Mouse (Mus musculus) heart, postnatal 4 days (tissue): ENCODE measurements at regions not wholly inside any gene's neighbourhood (a gene's known extent, or its start where the extent isn't known, plus 50 kb on each side); places are given as distances from the start of the nearest gene placed in this dataset.
A peak's percentile ranks its signal among the peaks of the same experiment; 100 is the strongest.

ENCODE experiments used
- DNase-seq: peaks from one replicate; pipeline ENCODE4 v3.0.0; 2021

GRCm38 (mm10) chr12:74518032-74518431, 201.8 kb upstream of the Gm11042 start:
- DNase-seq, result no peak

GRCm38 (mm10) chr12:74516527-74516926, 200.3 kb upstream of the Gm11042 start:
- DNase-seq, result no peak

DNA sequence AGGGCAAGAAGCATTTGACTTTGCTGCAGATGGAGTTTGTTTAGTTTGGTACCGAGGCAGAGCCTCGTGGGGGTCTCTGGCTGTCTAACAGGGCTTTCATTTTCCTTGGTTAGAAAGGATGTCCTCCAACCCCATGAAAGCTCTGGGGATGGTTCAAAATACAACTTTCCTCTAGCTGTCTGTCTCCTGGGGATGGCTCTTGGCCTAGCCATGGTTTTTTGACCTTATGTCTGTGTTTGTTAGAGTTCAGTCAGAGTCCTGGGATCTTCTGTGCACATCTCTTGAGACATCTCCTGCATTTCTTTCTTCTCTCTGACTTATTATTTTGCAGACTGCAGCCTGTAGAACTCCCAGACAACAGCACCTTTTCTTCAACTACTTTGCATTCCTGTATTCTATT, 186.6 kb upstream of the Gm11042 start:
- no peak for DNase-seq

- DNase-seq, result no peak
Observed at GRCm38 (mm10) chr12:74477619-74478018, 161.4 kb upstream of the Gm11042 start.

DNA sequence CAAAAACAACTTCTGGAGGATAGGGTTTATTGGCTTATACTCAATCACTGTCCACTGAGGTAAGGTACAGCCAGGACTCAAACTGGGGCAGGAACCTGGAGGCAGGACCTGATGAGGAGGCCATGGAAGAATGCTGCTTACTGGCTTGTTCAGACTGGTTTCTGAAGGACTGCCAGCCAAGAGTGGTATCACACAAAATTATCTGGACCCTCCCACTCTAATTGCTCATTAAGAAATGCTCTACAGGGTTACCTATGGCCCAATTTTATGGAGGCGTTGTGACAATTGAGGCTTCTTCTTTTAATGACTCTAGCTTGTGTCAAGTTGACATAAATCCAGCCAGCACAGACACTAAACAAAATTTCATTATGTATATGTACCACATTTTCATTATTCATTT, 158.5 kb upstream of the Gm11042 start:
- DNase-seq, result no peak

- DNase-seq, result no peak
Observed at GRCm38 (mm10) chr12:74458521-74458920, 142.3 kb upstream of the Gm11042 start.

DNA sequence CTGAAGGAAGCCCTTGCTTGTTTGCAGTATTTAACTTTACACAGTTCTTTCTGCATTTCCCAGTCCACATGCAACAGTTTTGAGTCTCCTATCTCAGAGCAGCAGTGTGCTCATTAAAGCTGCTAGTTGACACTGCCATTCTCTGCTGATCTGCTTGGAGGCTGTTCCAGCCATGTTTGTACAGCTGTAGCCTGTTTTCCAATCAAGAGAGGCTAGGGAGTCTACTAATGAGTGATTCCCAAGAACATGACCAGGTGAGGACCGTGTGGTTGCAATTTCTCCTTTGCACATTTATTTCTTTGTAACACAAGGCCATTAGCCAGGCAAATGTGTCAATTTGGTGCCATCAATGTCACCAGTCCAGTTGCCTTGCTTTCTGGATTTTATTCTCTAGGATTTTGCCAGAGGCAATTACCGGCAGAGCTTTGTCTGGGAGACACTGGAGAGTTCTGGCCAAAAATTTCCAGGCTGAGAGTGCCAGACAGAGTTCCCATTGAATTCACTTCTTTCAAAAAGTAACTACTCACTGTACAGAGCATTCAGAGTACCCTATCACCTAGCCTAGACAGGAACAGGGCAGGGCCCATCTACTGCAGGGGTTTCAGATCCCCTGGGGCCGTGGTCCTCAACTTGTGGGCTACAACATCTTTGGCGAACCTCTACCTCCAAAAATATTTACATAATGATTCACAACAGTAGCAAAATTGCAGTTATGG, 136.3 kb upstream of the Gm11042 start:
- no peak for DNase-seq

GRCm38 (mm10) chr12:74448248-74448647, 132.1 kb upstream of the Gm11042 start:
- no peak for DNase-seq

- DNase-seq, result no peak
Observed at GRCm38 (mm10) chr12:74434874-74435273, 118.7 kb upstream of the Gm11042 start.

- DNase-seq, result no peak
Observed at GRCm38 (mm10) chr12:74414738-74415137, 98.5 kb upstream of the Gm11042 start.

GRCm38 (mm10) chr12:74410511-74410910, 94.3 kb upstream of the Gm11042 start:
- DNase-seq, result peak; percentile 10

GRCm38 (mm10) chr12:74407591-74408095, 91.4 kb upstream of the Gm11042 start:
- no peak for DNase-seq

DNA sequence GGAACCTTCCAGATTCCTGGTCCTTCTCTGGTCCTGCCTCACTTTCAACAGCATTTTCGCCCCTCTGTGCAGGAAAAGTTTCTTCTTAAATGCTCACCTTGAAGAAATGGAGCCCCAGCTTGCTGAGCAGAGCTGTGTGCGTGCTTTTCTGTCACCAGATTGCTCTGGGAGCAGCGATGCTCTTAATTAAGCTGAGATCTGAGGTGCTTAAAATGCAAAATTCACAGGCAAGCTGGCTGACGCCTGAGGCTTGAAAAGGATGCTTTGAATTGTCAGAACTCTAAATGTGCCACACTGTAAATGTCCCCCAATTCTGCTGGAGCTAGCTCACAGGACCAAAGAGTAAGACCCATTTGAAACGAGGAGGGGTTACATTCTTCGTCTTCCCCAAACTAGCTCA, 73.6 kb upstream of the Gm11042 start:
- no peak for DNase-seq
